Mouse (Mus musculus): ENCODE results near the gene Nipbl.

- TF ChIP-seq CTCF (IDR thresholded peaks at IDR 0.05; ENCODE audit: low read depth) (no peak), EP300 (optimal IDR thresholded peaks at IDR 0.05) (no peak)
Observed at GRCm38 (mm10) chr15:8429502-8429901, 14.8 kb downstream of the Nipbl start.
